Mouse (Mus musculus): ENCODE data around the gene Rnf10.

DNA sequence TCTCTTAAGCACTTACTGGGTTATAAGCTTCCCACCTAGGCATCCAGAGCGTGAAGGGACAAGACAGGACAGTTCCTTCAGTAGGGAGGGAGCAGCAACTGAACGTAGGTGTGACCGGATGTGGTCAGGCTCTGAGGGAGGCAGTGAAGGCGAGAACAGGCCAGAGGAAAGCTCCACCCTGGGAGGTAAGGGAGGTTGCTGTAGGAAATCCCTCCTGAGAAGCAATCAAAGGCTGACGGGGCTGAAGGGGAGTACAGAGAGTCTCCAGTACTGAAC, 40.9 kb upstream of the Rnf10 start:
- TF ChIP-seq CTCF (IDR thresholded peaks at IDR 0.05; ENCODE audit: extremely low read depth, insufficient read depth, low read length), result no peak
- TF ChIP-seq POLR2A (IDR thresholded peaks at IDR 0.05; ENCODE audit: extremely low read depth, insufficient read depth, low read length), result no peak

All from cortical plate, adult 2 months (tissue).